Mouse (Mus musculus): ENCODE results near the gene Gm10518. TPM values are rescaled to one million over a fixed set of nuclear protein-coding genes. Genes with fewer than 3 reads are reported as not detected.

The Gm10518 gene
- polyA plus RNA-seq, 1 experiment: not detected

DNA sequence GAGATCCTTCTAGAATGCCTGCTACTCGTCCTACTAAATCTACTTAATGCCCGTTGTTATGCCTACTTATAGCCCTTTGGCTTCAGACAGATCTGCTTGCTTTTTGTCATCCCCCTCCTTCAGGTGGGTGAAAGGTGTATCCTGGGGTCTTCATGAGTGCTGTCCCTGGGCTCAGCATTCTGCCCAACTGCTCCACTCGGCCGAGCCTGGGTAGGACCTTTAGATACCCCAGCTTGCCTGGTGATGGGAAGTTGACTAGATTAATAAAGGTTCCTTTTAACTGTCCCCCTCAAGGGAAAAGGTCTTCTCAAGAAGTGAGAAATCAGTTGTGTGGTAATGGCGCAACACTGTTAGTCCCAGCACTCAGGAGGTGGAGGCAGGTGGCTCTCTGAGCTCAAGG is 24.9 kb downstream of the Gm10518 start:
- H3K27me3 ChIP-seq (ENCODE audit: control insufficient read depth): no peaks in the 10 kb centered on the region
- H3K36me3 ChIP-seq (ENCODE audit: control insufficient read depth): no peaks in the 10 kb centered on the region
- peaks cover 7% of the 10 kb centered on the region for H3K4me1 ChIP-seq (ENCODE audit: control insufficient read depth)
- H3K4me3 ChIP-seq (replicated peaks): no peak overlapping the region
- peaks cover 6% of the 10 kb centered on the region; the same call in 1 of the 2 replicates for H3K9me3 ChIP-seq (ENCODE audit: control insufficient read depth, low read length)
- TF ChIP-seq GATA1 (IDR thresholded peaks at IDR 0.05; ENCODE audit: low read length) (no peak), TAL1 (IDR thresholded peaks at IDR 0.05; ENCODE audit: low read length) (no peak)

GRCm38 (mm10) chr1:179828900-179829299 is 25.7 kb downstream of the Gm10518 start:
- peaks cover 7% of the 10 kb centered on the region for H3K4me1 ChIP-seq (ENCODE audit: control insufficient read depth)
- no peaks in the 10 kb centered on the region for H3K27me3 ChIP-seq (ENCODE audit: control insufficient read depth)
- H3K36me3 ChIP-seq (ENCODE audit: control insufficient read depth): no peaks in the 10 kb centered on the region
- no peak for TF ChIP-seq GATA1 (IDR thresholded peaks at IDR 0.05; ENCODE audit: low read length)
- TF ChIP-seq TAL1 (IDR thresholded peaks at IDR 0.05; ENCODE audit: low read length): no peak
- peaks cover 6% of the 10 kb centered on the region; the same call in 1 of the 2 replicates for H3K9me3 ChIP-seq (ENCODE audit: control insufficient read depth, low read length)
- no peak overlapping the region for H3K4me3 ChIP-seq (replicated peaks)

DNA sequence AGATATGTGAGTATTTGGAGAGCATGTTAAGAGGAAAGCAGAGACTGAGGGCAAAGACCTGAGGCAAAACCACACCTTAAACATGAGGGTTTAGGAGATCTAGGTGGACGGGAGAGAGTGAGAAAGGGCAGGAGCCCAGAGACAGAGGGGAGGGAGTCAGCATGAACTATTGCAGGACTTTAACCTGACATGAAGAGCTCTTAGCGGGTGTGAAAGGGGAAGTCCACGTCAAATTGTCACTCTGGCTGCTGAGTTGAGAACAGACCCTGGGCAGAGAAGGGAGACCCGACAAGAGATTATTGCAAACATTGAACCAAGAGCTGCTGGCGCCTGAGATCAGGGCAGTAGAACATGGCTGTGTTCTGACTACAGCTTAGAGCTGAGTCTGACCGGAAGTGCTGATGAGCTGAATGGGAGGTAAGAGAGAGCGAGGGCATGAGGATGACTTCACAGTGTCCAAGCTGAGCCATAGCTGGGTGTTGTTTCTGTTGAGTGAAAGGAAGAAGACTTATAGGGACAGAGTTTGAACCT is 29.6 kb downstream of the Gm10518 start:
- H3K27me3 ChIP-seq (ENCODE audit: control insufficient read depth): no peaks in the 10 kb centered on the region
- H3K4me1 ChIP-seq (ENCODE audit: control insufficient read depth): peaks cover 18% of the 10 kb centered on the region
- no peak overlapping the region for H3K4me3 ChIP-seq (replicated peaks)
- H3K9me3 ChIP-seq (ENCODE audit: control insufficient read depth, low read length): peaks cover 3% of the 10 kb centered on the region; the same call in 1 of the 2 replicates
- TF ChIP-seq GATA1 (IDR thresholded peaks at IDR 0.05; ENCODE audit: low read length) (no peak), TAL1 (IDR thresholded peaks at IDR 0.05; ENCODE audit: low read length) (no peak)
- H3K36me3 ChIP-seq (ENCODE audit: control insufficient read depth): no peaks in the 10 kb centered on the region

- TF ChIP-seq TAL1 (IDR thresholded peaks at IDR 0.05; ENCODE audit: low read length) (no peak), GATA1 (IDR thresholded peaks at IDR 0.05; ENCODE audit: low read length) (no peak)
- H3K9me3 ChIP-seq (ENCODE audit: control insufficient read depth, low read length): peaks cover 3% of the 10 kb centered on the region; the same call in 1 of the 2 replicates
- no peak overlapping the region for H3K4me3 ChIP-seq (replicated peaks)
- H3K27me3 ChIP-seq (ENCODE audit: control insufficient read depth): no peaks in the 10 kb centered on the region
- H3K4me1 ChIP-seq (ENCODE audit: control insufficient read depth): peaks cover 18% of the 10 kb centered on the region
- H3K36me3 ChIP-seq (ENCODE audit: control insufficient read depth): no peaks in the 10 kb centered on the region
Observed at GRCm38 (mm10) chr1:179833596-179833995, 30.4 kb downstream of the Gm10518 start.

DNA sequence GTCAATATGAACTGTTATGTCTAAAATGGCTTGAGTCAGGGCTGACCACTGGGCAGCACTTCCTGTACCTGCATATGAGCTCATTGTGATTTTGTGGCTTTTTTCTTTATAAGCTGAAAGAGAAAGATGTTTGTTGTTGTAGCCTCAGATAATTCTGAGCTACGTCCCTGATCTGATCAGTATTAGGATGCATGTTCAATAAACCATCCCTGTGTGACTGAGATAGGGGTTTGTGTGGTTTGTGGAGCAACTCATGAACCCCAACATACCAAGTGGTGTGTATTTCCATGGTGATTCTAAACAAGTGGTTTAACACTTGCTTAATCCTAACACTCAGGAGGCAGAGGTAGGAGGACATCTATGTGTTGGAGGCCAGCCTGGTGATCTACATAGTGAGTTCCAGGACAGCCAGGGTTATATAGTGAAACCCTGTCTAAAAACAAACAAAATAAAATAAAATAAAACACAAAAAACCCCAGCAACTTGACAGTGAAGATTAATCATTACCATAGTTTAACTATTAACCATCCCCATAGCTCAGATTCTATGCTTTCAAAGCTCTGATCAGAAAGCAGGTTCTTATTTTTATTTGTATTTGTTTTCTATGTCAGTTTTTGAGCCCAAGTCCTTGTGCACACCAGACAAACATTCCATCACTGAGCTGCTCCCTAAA is 32.7 kb downstream of the Gm10518 start:
- Histone ChIP-seq H3K4me3 (replicated peaks) (no peak overlapping the region), H3K9me3 (ENCODE audit: control insufficient read depth, low read length) (peaks cover 3% of the 10 kb centered on the region; the same call in 1 of the 2 replicates), H3K27me3 (ENCODE audit: control insufficient read depth) (no peaks in the 10 kb centered on the region), H3K4me1 (ENCODE audit: control insufficient read depth) (peaks cover 18% of the 10 kb centered on the region), H3K36me3 (ENCODE audit: control insufficient read depth) (no peaks in the 10 kb centered on the region)
- TF ChIP-seq TAL1 (IDR thresholded peaks at IDR 0.05; ENCODE audit: low read length) (no peak), GATA1 (IDR thresholded peaks at IDR 0.05; ENCODE audit: low read length) (no peak)

DNA sequence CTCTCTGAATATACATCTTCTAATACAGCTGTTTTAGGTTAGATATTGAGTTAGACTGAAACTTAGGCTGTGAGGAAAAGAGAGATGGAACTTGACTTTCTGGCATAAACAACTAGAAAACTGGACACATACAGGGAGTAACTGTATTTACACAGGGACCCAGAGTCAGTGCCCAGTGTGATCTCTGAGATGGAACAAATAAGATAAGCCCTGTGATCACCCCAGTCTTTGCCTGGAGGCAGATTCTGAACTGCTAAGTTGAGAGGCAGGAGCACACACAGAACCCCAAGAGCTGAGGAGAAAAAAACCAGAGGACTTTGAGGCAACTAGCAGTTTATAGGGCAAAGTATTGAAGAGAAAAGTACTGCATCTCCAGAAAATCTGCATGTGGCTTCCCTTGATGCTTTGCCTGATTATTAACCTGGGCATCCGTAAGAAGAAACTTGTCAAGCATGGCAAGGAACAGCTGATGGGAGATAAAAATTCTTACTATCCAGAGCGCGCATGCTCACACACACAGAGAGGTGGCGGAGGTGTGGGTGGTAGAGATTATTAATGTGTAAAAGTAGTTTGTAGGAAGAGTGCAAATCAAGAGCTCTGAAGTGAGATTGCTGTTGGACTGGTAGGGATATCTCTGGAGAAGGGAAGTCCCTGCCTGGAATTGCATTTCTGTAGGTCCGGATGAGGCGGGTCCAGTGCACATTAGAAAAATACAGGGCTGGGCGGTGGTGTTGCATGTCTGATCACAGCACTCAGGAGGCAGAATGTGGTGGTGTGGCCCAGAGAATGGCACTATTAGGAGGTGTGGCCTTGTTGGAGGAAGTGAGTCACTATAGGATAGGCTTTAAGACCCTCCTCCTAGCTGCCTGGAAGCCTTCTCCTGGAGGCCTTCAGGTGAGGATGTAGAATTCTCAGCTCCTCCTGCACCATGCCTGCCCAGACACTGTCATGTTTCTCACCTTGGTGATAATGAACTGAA is 33.5 kb downstream of the Gm10518 start:
- TF ChIP-seq GATA1 (IDR thresholded peaks at IDR 0.05; ENCODE audit: low read length) (no peak), TAL1 (IDR thresholded peaks at IDR 0.05; ENCODE audit: low read length) (no peak)
- no peak overlapping the region for H3K4me3 ChIP-seq (replicated peaks)
- peaks cover 3% of the 10 kb centered on the region; the same call in 1 of the 2 replicates for H3K9me3 ChIP-seq (ENCODE audit: control insufficient read depth, low read length)
- no peaks in the 10 kb centered on the region for H3K36me3 ChIP-seq (ENCODE audit: control insufficient read depth)
- H3K27me3 ChIP-seq (ENCODE audit: control insufficient read depth): no peaks in the 10 kb centered on the region
- H3K4me1 ChIP-seq (ENCODE audit: control insufficient read depth): peaks cover 18% of the 10 kb centered on the region

- Histone ChIP-seq H3K9me3 (ENCODE audit: control insufficient read depth, low read length) (no peaks in the 10 kb centered on the region), H3K27me3 (ENCODE audit: control insufficient read depth) (no peaks in the 10 kb centered on the region), H3K4me3 (replicated peaks) (no peak overlapping the region), H3K36me3 (ENCODE audit: control insufficient read depth) (no peaks in the 10 kb centered on the region), H3K4me1 (ENCODE audit: control insufficient read depth) (peaks cover 13% of the 10 kb centered on the region)
- TF ChIP-seq TAL1 (IDR thresholded peaks at IDR 0.05; ENCODE audit: low read length) (no peak), GATA1 (IDR thresholded peaks at IDR 0.05; ENCODE audit: low read length) (no peak)
Observed at GRCm38 (mm10) chr1:179842568-179842967, 39.4 kb downstream of the Gm10518 start.

GRCm38 (mm10) chr1:179843981-179844380 is 40.8 kb downstream of the Gm10518 start:
- Histone ChIP-seq H3K27me3 (ENCODE audit: control insufficient read depth) (no peaks in the 10 kb centered on the region), H3K36me3 (ENCODE audit: control insufficient read depth) (no peaks in the 10 kb centered on the region), H3K9me3 (ENCODE audit: control insufficient read depth, low read length) (no peaks in the 10 kb centered on the region), H3K4me3 (replicated peaks) (no peak overlapping the region), H3K4me1 (ENCODE audit: control insufficient read depth) (peaks cover 19% of the 10 kb centered on the region)
- TF ChIP-seq GATA1 (IDR thresholded peaks at IDR 0.05; ENCODE audit: low read length) (no peak), TAL1 (IDR thresholded peaks at IDR 0.05; ENCODE audit: low read length) (no peak)

- no peaks in the 10 kb centered on the region for H3K9me3 ChIP-seq (ENCODE audit: control insufficient read depth, low read length)
- no peak overlapping the region for H3K4me3 ChIP-seq (replicated peaks)
- peaks cover 19% of the 10 kb centered on the region for H3K4me1 ChIP-seq (ENCODE audit: control insufficient read depth)
- no peaks in the 10 kb centered on the region for H3K36me3 ChIP-seq (ENCODE audit: control insufficient read depth)
- no peaks in the 10 kb centered on the region for H3K27me3 ChIP-seq (ENCODE audit: control insufficient read depth)
- no peak for TF ChIP-seq TAL1 (IDR thresholded peaks at IDR 0.05; ENCODE audit: low read length)
- TF ChIP-seq GATA1 (IDR thresholded peaks at IDR 0.05; ENCODE audit: low read length): no peak
Observed at GRCm38 (mm10) chr1:179844894-179845293, 41.7 kb downstream of the Gm10518 start.

Measured in erythroblast, embryonic 14.5 days (primary cell).